Comparison of ENCODE assay signal across 20 mouse cellular contexts in genomic region chr14:104611467-104611866, GRCm38 (mm10).
A peak's percentile ranks its signal among the peaks of the same experiment; 100 is the strongest.
DNase-seq lines count a peak whose midpoint lies in the region; ATAC-seq lines count a peak whose summit lies in the region.
"Had no signal": no experiment of that assay in that cellular context is flagged by ENCODE, and none has a peak within 500 bp of the region (broad histone marks: within the 10 kb centered on the region; RNA-seq: fewer than 3 reads in every experiment).

No protein-coding gene starts in this region.

- intact Hi-C loops in left cerebral cortex, postnatal 4 days (cut with DNase I), result no loop called here

- H3K4me1 ChIP-seq in embryonic facial prominence, embryonic 14.5 days (ENCODE audit: control insufficient read depth, insufficient read depth, low read length), result no peaks in the 10 kb centered on the region
- no peaks in the 10 kb centered on the region for H3K4me1 ChIP-seq in embryonic facial prominence, embryonic 10.5 days
- H3K4me1 ChIP-seq in forebrain, embryonic 16.5 days (replicated peaks; ENCODE audit: control insufficient read depth, insufficient read depth, low read length), result peaks cover 3% of the 10 kb centered on the region; the same call in 1 of the 2 replicates
- H3K4me1 ChIP-seq in forebrain, embryonic 11.5 days (replicated peaks; ENCODE audit: control insufficient read depth, insufficient read depth, low read length), result no peaks in the 10 kb centered on the region
- no peaks in the 10 kb centered on the region for H3K4me1 ChIP-seq in midbrain, embryonic 15.5 days
- H3K4me1 ChIP-seq: embryonic facial prominence, embryonic 13.5 days; heart, embryonic 15.5 days had no signal

- no peak overlapping the region for H3K4me2 ChIP-seq in embryonic facial prominence, embryonic 14.5 days (ENCODE audit: low read depth, low read length)
- no peak overlapping the region for H3K4me2 ChIP-seq in forebrain, embryonic 16.5 days (ENCODE audit: low read length)
- H3K4me2 ChIP-seq in forebrain, embryonic 11.5 days (ENCODE audit: low read depth, low read length, severe bottlenecking), result no peak overlapping the region
- H3K4me2 ChIP-seq in midbrain, embryonic 15.5 days, result no peak overlapping the region
- H3K4me2 ChIP-seq: embryonic facial prominence, embryonic 13.5 days; heart, embryonic 11.5 days; heart, embryonic 15.5 days had no signal

- no peaks in the 10 kb centered on the region for H3K36me3 ChIP-seq in embryonic facial prominence, embryonic 14.5 days (ENCODE audit: control insufficient read depth, insufficient read depth, low read length)
- H3K36me3 ChIP-seq in embryonic facial prominence, embryonic 10.5 days (replicated peaks), result no peaks in the 10 kb centered on the region
- no peaks in the 10 kb centered on the region for H3K36me3 ChIP-seq in forebrain, embryonic 16.5 days (ENCODE audit: control insufficient read depth, insufficient read depth)
- no peaks in the 10 kb centered on the region for H3K36me3 ChIP-seq in forebrain, embryonic 11.5 days (ENCODE audit: control insufficient read depth, insufficient read depth, low read length)
- H3K36me3 ChIP-seq in midbrain, embryonic 15.5 days (replicated peaks), result no peaks in the 10 kb centered on the region
- H3K36me3 ChIP-seq: embryonic facial prominence, embryonic 13.5 days; heart, embryonic 15.5 days had no signal

- peak; percentile 12; the same call in 1 of the 2 replicates for ATAC-seq in embryonic facial prominence, embryonic 14.5 days (ENCODE audit: low read depth)
- ATAC-seq in forebrain, embryonic 16.5 days, result peak; percentile 36; the same call in 1 of the 2 replicates
- no peak; the same call in 1 of the 2 replicates for ATAC-seq in forebrain, embryonic 11.5 days (replicated peaks; ENCODE audit: low FRiP score)
- no peak for ATAC-seq in midbrain, embryonic 15.5 days (replicated peaks)
- ATAC-seq: activated CD4-positive, CD25-positive, alpha-beta regulatory T cell, adult 4 months; Patski had no signal

- no peak overlapping the region for H3K9ac ChIP-seq in embryonic facial prominence, embryonic 14.5 days (ENCODE audit: low read depth, low read length)
- no peak overlapping the region for H3K9ac ChIP-seq in forebrain, embryonic 16.5 days (replicated peaks; ENCODE audit: low read depth, low read length)
- H3K9ac ChIP-seq in forebrain, embryonic 11.5 days (ENCODE audit: low read length), result no peak overlapping the region
- no peak overlapping the region for H3K9ac ChIP-seq in midbrain, embryonic 15.5 days
- H3K9ac ChIP-seq: embryonic facial prominence, embryonic 13.5 days; heart, embryonic 15.5 days had no signal

- H3K27me3 ChIP-seq in embryonic facial prominence, embryonic 14.5 days (replicated peaks; ENCODE audit: control insufficient read depth, insufficient read depth, low read length), result no peaks in the 10 kb centered on the region
- H3K27me3 ChIP-seq in embryonic facial prominence, embryonic 10.5 days (replicated peaks; ENCODE audit: low read depth, poor library complexity, severe bottlenecking), result no peaks in the 10 kb centered on the region
- H3K27me3 ChIP-seq in forebrain, embryonic 16.5 days (replicated peaks; ENCODE audit: control insufficient read depth, insufficient read depth, low read length), result no peaks in the 10 kb centered on the region
- H3K27me3 ChIP-seq in forebrain, embryonic 11.5 days (ENCODE audit: control insufficient read depth, insufficient read depth, low read length), result no peaks in the 10 kb centered on the region
- no peaks in the 10 kb centered on the region for H3K27me3 ChIP-seq in midbrain, embryonic 15.5 days (replicated peaks)
- H3K27me3 ChIP-seq: embryonic facial prominence, embryonic 13.5 days; heart, embryonic 15.5 days had no signal

- H3K27ac ChIP-seq in embryonic facial prominence, embryonic 14.5 days (replicated peaks; ENCODE audit: low read depth, low read length), result no peak overlapping the region
- H3K27ac ChIP-seq in embryonic facial prominence, embryonic 10.5 days (replicated peaks), result no peak overlapping the region
- H3K27ac ChIP-seq in forebrain, embryonic 16.5 days (ENCODE audit: low read length), result no peak overlapping the region
- H3K27ac ChIP-seq in forebrain, embryonic 11.5 days (ENCODE audit: low read depth, low read length), result no peak overlapping the region
- H3K27ac ChIP-seq in midbrain, embryonic 15.5 days, result no peak overlapping the region
- H3K27ac ChIP-seq: embryonic facial prominence, embryonic 13.5 days; heart, embryonic 15.5 days had no signal

- H3K9me3 ChIP-seq in embryonic facial prominence, embryonic 14.5 days (ENCODE audit: control insufficient read depth, low read length), result no peaks in the 10 kb centered on the region
- no peaks in the 10 kb centered on the region for H3K9me3 ChIP-seq in embryonic facial prominence, embryonic 10.5 days
- H3K9me3 ChIP-seq in forebrain, embryonic 16.5 days (ENCODE audit: control insufficient read depth, low read length), result no peaks in the 10 kb centered on the region
- no peaks in the 10 kb centered on the region for H3K9me3 ChIP-seq in forebrain, embryonic 11.5 days (ENCODE audit: control insufficient read depth, low read length)
- no peaks in the 10 kb centered on the region for H3K9me3 ChIP-seq in midbrain, embryonic 15.5 days
- H3K9me3 ChIP-seq: embryonic facial prominence, embryonic 13.5 days; heart, embryonic 15.5 days had no signal

- 82% methylated on average over 3 of the region's 3 CpGs for whole genome bisulfite sequencing in embryonic facial prominence, embryonic 14.5 days
- 87% methylated on average over 3 of the region's 3 CpGs for WGBS in embryonic facial prominence, embryonic 10.5 days
- 59% methylated on average over 3 of the region's 3 CpGs for WGBS in forebrain, embryonic 16.5 days
- WGBS in forebrain, embryonic 11.5 days, result 90% methylated on average over 3 of the region's 3 CpGs
- WGBS in midbrain, embryonic 15.5 days, result 79% methylated on average over 3 of the region's 3 CpGs

- DNase-seq in embryonic facial prominence, embryonic 14.5 days (ENCODE audit: low spot score), result no peak
- no peak for DNase-seq in embryonic facial prominence, embryonic 10.5 days (ENCODE audit: low spot score)
- no peak for DNase-seq in forebrain, embryonic 11.5 days (ENCODE audit: low spot score)
- DNase-seq in left cerebral cortex, postnatal 4 days, result peak; percentile 6
- no peak for DNase-seq in left cerebral cortex, adult 11 months (ENCODE audit: low spot score)
- peak; percentile 36 for DNase-seq in retina, postnatal 1 day
- DNase-seq: adrenal gland, postnatal 25 days; cerebellum, adult 2 months; gastrocnemius, postnatal 14 days; heart, adult 2 months; heart, postnatal 14 days; kidney, adult 11 months; kidney, adult 9 months had no signal

- no peak overlapping the region for H3K4me3 ChIP-seq in embryonic facial prominence, embryonic 14.5 days (ENCODE audit: low read depth, low read length)
- H3K4me3 ChIP-seq in embryonic facial prominence, embryonic 10.5 days, result no peak overlapping the region
- no peak overlapping the region for H3K4me3 ChIP-seq in forebrain, embryonic 16.5 days (replicated peaks; ENCODE audit: low read length)
- H3K4me3 ChIP-seq in forebrain, embryonic 11.5 days (ENCODE audit: low read depth, low read length), result no peak overlapping the region
- no peak overlapping the region for H3K4me3 ChIP-seq in midbrain, embryonic 15.5 days
- H3K4me3 ChIP-seq: embryonic facial prominence, embryonic 13.5 days; heart, adult 2 months; heart, embryonic 15.5 days had no signal

Comparison
In these comparisons a context has a peak if more than half of its experiments do, and no peak if none do; other contexts are left out.
1. ATAC-seq: peak in embryonic facial prominence, embryonic 14.5 days (single experiment) and forebrain, embryonic 16.5 days (single experiment); none in forebrain, embryonic 11.5 days (single experiment) and midbrain, embryonic 15.5 days (single experiment).
2. DNase-seq: peak in left cerebral cortex, postnatal 4 days (single experiment) and retina, postnatal 1 day (single experiment); none in embryonic facial prominence, embryonic 14.5 days (single experiment), embryonic facial prominence, embryonic 10.5 days (single experiment), forebrain, embryonic 11.5 days (single experiment) and left cerebral cortex, adult 11 months (single experiment).